ENCODE assay signal across 22 mouse cellular contexts in genomic region chr15:83686601-83687000, GRCm38 (mm10). TPM values are rescaled to one million over a fixed set of nuclear protein-coding genes. Genes with fewer than 3 reads are reported as not detected.
DNase-seq lines count a peak whose midpoint lies in the region; ATAC-seq and TF ChIP-seq lines count a peak whose summit lies in the region.
"Had no signal": no experiment of that assay in that cellular context is flagged by ENCODE, and none has a peak within 500 bp of the region (broad histone marks: within the 10 kb centered on the region; RNA-seq: fewer than 3 reads in every experiment).

No protein-coding gene starts in this region.

- DNase-seq in heart, postnatal 14 days: no peak
- no peak for DNase-seq in kidney, postnatal 36 days
- DNase-seq in lung, embryonic 14.5 days: no peak
- DNase-seq in lung, postnatal 4 days: no peak
- DNase-seq in heart, postnatal 4 days: peak; percentile 34
- DNase-seq: adrenal gland, postnatal 25 days; cerebellum, adult 9-10 months; liver; right cerebral cortex, postnatal 14 days; thymus, postnatal 25 days had no signal

- H3K27me3 ChIP-seq in heart, embryonic 11.5 days (ENCODE audit: control insufficient read depth, insufficient read depth, low read length): peaks cover 6% of the 10 kb centered on the region; the same call in 1 of the 2 replicates
- H3K27me3 ChIP-seq in kidney, embryonic 16.5 days (ENCODE audit: insufficient read depth, low read length): no peaks in the 10 kb centered on the region
- no peaks in the 10 kb centered on the region for H3K27me3 ChIP-seq in lung, embryonic 14.5 days (ENCODE audit: insufficient read depth, low read length)
- H3K27me3 ChIP-seq: liver, embryonic 15.5 days had no signal

- intact Hi-C loops in heart, postnatal 14 days (cut with DNase I): no loop called here

- no peak for ATAC-seq in heart, embryonic 11.5 days (replicated peaks; ENCODE audit: insufficient number of reproducible peaks, low FRiP score, low TSS enrichment)
- ATAC-seq in kidney, embryonic 16.5 days (ENCODE audit: low FRiP score, low TSS enrichment): 0 out of 2 replicates have a peak, but pooled peaks have one; percentile 28
- ATAC-seq in lung, embryonic 14.5 days (ENCODE audit: insufficient read depth): no peak
- ATAC-seq: forebrain, embryonic 14.5 days; hindbrain, embryonic 16.5 days; intestine, embryonic 15.5 days; midbrain, embryonic 13.5 days had no signal

- WGBS in heart, embryonic 11.5 days (ENCODE audit: insufficient replicate concordance): 61% methylated on average over 9 of the region's 9 CpGs
- 17% methylated on average over 9 of the region's 9 CpGs for WGBS in kidney, embryonic 16.5 days
- 33% methylated on average over 9 of the region's 9 CpGs for WGBS in lung, embryonic 14.5 days

- peak overlapping the region; percentile 16; the same call in 1 of the 2 replicates for H3K9ac ChIP-seq in heart, embryonic 11.5 days (ENCODE audit: low read depth, low read length)
- no peak overlapping the region for H3K9ac ChIP-seq in kidney, embryonic 16.5 days (replicated peaks; ENCODE audit: low read length)
- H3K9ac ChIP-seq in lung, embryonic 14.5 days: no peak overlapping the region
- H3K9ac ChIP-seq: intestine, embryonic 15.5 days; liver, embryonic 15.5 days; midbrain, embryonic 13.5 days had no signal

- H3K27ac ChIP-seq in heart, embryonic 11.5 days (ENCODE audit: low read depth, low read length): no peak overlapping the region
- no peak overlapping the region for H3K27ac ChIP-seq in kidney, embryonic 16.5 days (ENCODE audit: low read length)
- no peak overlapping the region for H3K27ac ChIP-seq in lung, embryonic 14.5 days (ENCODE audit: low read depth)
- H3K27ac ChIP-seq: hindbrain, embryonic 10.5 days; intestine, embryonic 15.5 days; left cerebral cortex, adult 2 months; liver, embryonic 15.5 days; midbrain, embryonic 13.5 days had no signal

- H3K36me3 ChIP-seq in heart, embryonic 11.5 days (ENCODE audit: control insufficient read depth, insufficient read depth, low read length): no peaks in the 10 kb centered on the region
- H3K36me3 ChIP-seq in kidney, embryonic 16.5 days (ENCODE audit: insufficient read depth, low read length): no peaks in the 10 kb centered on the region
- no peaks in the 10 kb centered on the region for H3K36me3 ChIP-seq in lung, embryonic 14.5 days (ENCODE audit: insufficient read depth)
- H3K36me3 ChIP-seq: intestine, embryonic 15.5 days; liver, embryonic 15.5 days; midbrain, embryonic 13.5 days had no signal

- no peak overlapping the region for H3K4me3 ChIP-seq in heart, embryonic 11.5 days (ENCODE audit: low read depth, low read length)
- H3K4me3 ChIP-seq in kidney, embryonic 16.5 days (ENCODE audit: low read length): no peak overlapping the region
- no peak overlapping the region for H3K4me3 ChIP-seq in lung, embryonic 14.5 days (ENCODE audit: low read depth, low read length)
- H3K4me3 ChIP-seq: hindbrain, embryonic 10.5 days; intestine, embryonic 15.5 days; left cerebral cortex, adult 2 months; liver, embryonic 15.5 days; megakaryocyte, embryonic 14.5 days; midbrain, embryonic 13.5 days had no signal

- H3K4me1 ChIP-seq in heart, embryonic 11.5 days (ENCODE audit: control insufficient read depth, insufficient read depth, low read length): peaks cover 14% of the 10 kb centered on the region
- peaks cover 17% of the 10 kb centered on the region for H3K4me1 ChIP-seq in kidney, embryonic 16.5 days (ENCODE audit: insufficient read depth, low read length)
- H3K4me1 ChIP-seq in lung, embryonic 14.5 days (ENCODE audit: insufficient read depth): peaks cover 6% of the 10 kb centered on the region
- H3K4me1 ChIP-seq: liver, embryonic 15.5 days; megakaryocyte, embryonic 14.5 days; midbrain, embryonic 13.5 days had no signal

- H3K4me2 ChIP-seq in heart, embryonic 11.5 days: no peak overlapping the region
- H3K4me2 ChIP-seq in kidney, embryonic 16.5 days (replicated peaks; ENCODE audit: low read depth, low read length): no peak overlapping the region
- no peak overlapping the region for H3K4me2 ChIP-seq in lung, embryonic 14.5 days
- H3K4me2 ChIP-seq: intestine, embryonic 15.5 days; liver, embryonic 15.5 days; midbrain, embryonic 13.5 days had no signal

- TF ChIP-seq CTCF in lung, embryonic 14.5 days (IDR thresholded peaks at IDR 0.05; ENCODE audit: low read depth): peak; percentile 6; the same call in 1 of the 2 replicates

- no peaks in the 10 kb centered on the region for H3K9me3 ChIP-seq in heart, embryonic 11.5 days (replicated peaks; ENCODE audit: control insufficient read depth, low read length)
- no peaks in the 10 kb centered on the region for H3K9me3 ChIP-seq in kidney, embryonic 16.5 days (ENCODE audit: low read length)
- H3K9me3 ChIP-seq in lung, embryonic 14.5 days (ENCODE audit: low read depth, low read length): no peaks in the 10 kb centered on the region
- H3K9me3 ChIP-seq: intestine, embryonic 15.5 days; liver, embryonic 15.5 days; midbrain, embryonic 13.5 days had no signal

RNA-seq across cellular contexts. Expression of gene Scube1, which starts 38.2 kb away (rescaled TPM):
- 9.3 and 10.2 TPM in 2 replicates for polyA plus RNA-seq in heart, embryonic 11.5 days (2014; fragmentation: Nextera tagmentation; extraction: Ambion mirVana)
- total RNA-seq in heart, postnatal 14 days (2021): 1 to 10 TPM; 3.7 to 4.0 TPM
- polyA plus RNA-seq in kidney, embryonic 16.5 days (2015; fragmentation: Nextera tagmentation; extraction: Ambion mirVana): 4.8 and 4.9 TPM in 2 replicates
- 4.1 and 6.0 TPM in 2 replicates for polyA plus RNA-seq in lung, embryonic 14.5 days (2014; fragmentation: Nextera tagmentation; extraction: Ambion mirVana)
- total RNA-seq in heart, postnatal 4 days (2021): 1 to 10 TPM; 4.2 to 5.4 TPM
- total RNA-seq: monocyte, adult 5-6 weeks; neutrophil, adult 5-6 weeks had no signal
